ENCODE assay signal across 9 mouse cellular contexts in the genomic region with DNA sequence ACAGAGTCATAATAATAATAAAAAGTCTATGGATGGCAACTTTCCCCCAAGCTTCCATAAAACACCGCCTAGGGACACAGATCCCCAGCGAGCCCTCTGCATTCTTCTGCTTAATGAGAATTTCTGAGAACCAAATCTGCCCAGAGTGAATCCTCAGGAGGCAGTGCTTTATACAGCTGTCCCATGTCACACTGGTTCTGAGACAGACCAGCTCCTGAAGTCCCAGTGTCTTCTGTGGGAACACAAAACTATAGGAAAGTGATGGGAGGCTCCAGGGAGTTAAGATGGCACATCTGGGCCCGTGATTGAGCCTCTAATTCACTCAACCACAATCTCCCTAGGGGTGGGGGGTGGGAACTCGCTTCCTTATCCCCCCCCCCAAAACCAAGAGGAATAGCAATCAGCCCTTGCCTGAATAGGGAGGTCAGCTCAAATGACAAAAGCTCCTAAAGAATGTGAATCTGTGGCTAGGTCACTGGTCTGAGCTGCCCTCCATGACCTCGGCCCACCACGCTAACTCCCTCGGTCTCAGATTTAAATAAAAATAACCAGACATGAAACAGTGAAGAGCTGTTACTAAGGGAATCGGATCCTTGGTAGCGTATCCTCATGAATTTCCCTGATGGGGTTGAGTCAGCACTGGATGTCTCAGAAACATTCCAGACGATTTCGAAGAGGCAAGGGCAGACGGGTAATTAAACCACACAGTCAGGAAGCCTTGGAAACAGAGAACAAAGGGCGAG.
DNase-seq lines count a peak whose midpoint lies in the region; ATAC-seq lines count a peak whose summit lies in the region.
"Had no signal": no experiment of that assay in that cellular context is flagged by ENCODE, and none has a peak within 500 bp of the region (broad histone marks: within the 10 kb centered on the region; RNA-seq: fewer than 3 reads in every experiment).

No protein-coding gene starts in this region.

- peaks cover 5% of the 10 kb centered on the region; the same call in 1 of the 2 replicates for H3K27me3 ChIP-seq in embryonic facial prominence, embryonic 10.5 days (replicated peaks; ENCODE audit: low read depth, poor library complexity, severe bottlenecking)
- H3K27me3 ChIP-seq in hindbrain, embryonic 12.5 days: no peaks in the 10 kb centered on the region

- H3K27ac ChIP-seq in embryonic facial prominence, embryonic 10.5 days (replicated peaks): peak overlapping the region; percentile 86
- peak overlapping the region; percentile 75 for H3K27ac ChIP-seq in hindbrain, embryonic 12.5 days

- DNase-seq in adrenal gland, adult 2 months: peak; percentile 19
- DNase-seq in adrenal gland, postnatal 14 days: no peak
- peak; percentile 74 for DNase-seq in embryonic facial prominence, embryonic 10.5 days (ENCODE audit: low spot score)
- peak; percentile 60 for DNase-seq in neural tube, embryonic 10.5 days (ENCODE audit: extremely low spot score, low spot score)
- no peak for DNase-seq in left cerebral cortex, postnatal 36 days (ENCODE audit: low spot score in 2 of 2)
- DNase-seq in cerebellum, postnatal 4 days (ENCODE audit: low spot score in 2 of 2): no peak
- no peak for DNase-seq in cerebellum, adult 9-11 months
- DNase-seq: cerebellum, adult 11-12 months had no signal

- H3K4me2 ChIP-seq in hindbrain, embryonic 12.5 days (replicated peaks): peak overlapping the region; percentile 25

- peak; percentile 43 for ATAC-seq in hindbrain, embryonic 12.5 days (ENCODE audit: low FRiP score)

- intact Hi-C loops in left cerebral cortex, postnatal 36 days (cut with DNase I): loop anchor here (10.0 kb wide), 1 partner anchor 1005 kb away; a partner anchor contains a TSS

- peaks cover 43% of the 10 kb centered on the region for H3K4me1 ChIP-seq in embryonic facial prominence, embryonic 10.5 days
- H3K4me1 ChIP-seq in hindbrain, embryonic 12.5 days: peaks cover 19% of the 10 kb centered on the region

- H3K4me3 ChIP-seq in embryonic facial prominence, embryonic 10.5 days: 0 out of 2 replicates have a peak overlapping the region, but pooled peaks have one; percentile 14
- no peak overlapping the region for H3K4me3 ChIP-seq in hindbrain, embryonic 12.5 days

- H3K36me3 ChIP-seq in embryonic facial prominence, embryonic 10.5 days (replicated peaks): no peaks in the 10 kb centered on the region
- no peaks in the 10 kb centered on the region for H3K36me3 ChIP-seq in hindbrain, embryonic 12.5 days

- 6% methylated on average over 13 of the region's 13 CpGs for WGBS in embryonic facial prominence, embryonic 10.5 days
- 3% methylated on average over 13 of the region's 13 CpGs for WGBS in hindbrain, embryonic 12.5 days

- H3K9me3 ChIP-seq in embryonic facial prominence, embryonic 10.5 days: no peaks in the 10 kb centered on the region
- no peaks in the 10 kb centered on the region for H3K9me3 ChIP-seq in hindbrain, embryonic 12.5 days (replicated peaks)

- H3K9ac ChIP-seq in hindbrain, embryonic 12.5 days: no peak overlapping the region

Comparison
In these comparisons a context has a peak if more than half of its experiments do, and no peak if none do; other contexts are left out.
1. DNase-seq: peak in adrenal gland, adult 2 months (single experiment), embryonic facial prominence, embryonic 10.5 days (single experiment) and neural tube, embryonic 10.5 days (single experiment); none in adrenal gland, postnatal 14 days (single experiment), left cerebral cortex, postnatal 36 days (0 of 2), cerebellum, postnatal 4 days (0 of 2) and cerebellum, adult 9-11 months (single experiment).